Mouse (Mus musculus) heart, adult 2 months (tissue): ENCODE measurements around the gene Sycp2. TPM values are rescaled to one million over a fixed set of nuclear protein-coding genes. Genes with fewer than 3 reads are reported as not detected.

Experiments
- DNase-seq, 2 experiments: peaks; one replicate each; pipeline ENCODE4 v3.0.0; 2021
- H3K27ac ChIP-seq: fragments of 200-600 bp; 2 replicates; pipeline ENCODE4 v1.8.1; 2022
- H3K27me3 ChIP-seq: fragments of 200-500 bp; 2 replicates; pipeline ENCODE4 v1.6.1; 2012; ENCODE audit warnings: mild to moderate bottlenecking, low read length, inconsistent platforms, mixed read lengths; ENCODE audit not compliant: control insufficient read depth, insufficient read depth
- H3K36me3 ChIP-seq: fragments of 200-500 bp; 2 replicates; pipeline ENCODE4 v1.6.1; 2012; ENCODE audit warnings: low read length, inconsistent platforms; ENCODE audit not compliant: control insufficient read depth, insufficient read depth
- H3K4me1 ChIP-seq: fragments of 200-500 bp; 2 replicates; pipeline ENCODE4 v1.6.1; 2011; ENCODE audit warnings: low read length; ENCODE audit not compliant: control insufficient read depth, insufficient read depth
- H3K4me3 ChIP-seq: fragments of 200-600 bp; 2 replicates; pipeline ENCODE4 v1.8.1; 2022
- H3K79me2 ChIP-seq: fragments of 200-500 bp; replicated peaks from 2 replicates; pipeline ENCODE4 v1.6.1; 2012; ENCODE audit warnings: mild to moderate bottlenecking, inconsistent platforms, low read length, moderate library complexity, mixed read lengths; ENCODE audit not compliant: control insufficient read depth, insufficient read depth
- H3K9ac ChIP-seq: fragments of 200-500 bp; 2 replicates; pipeline ENCODE4 v1.6.1; 2012; ENCODE audit warnings: low read depth, mild to moderate bottlenecking, control low read depth, inconsistent platforms, low read length, mixed read lengths
- CTCF ChIP-seq: fragments of 200-600 bp; IDR thresholded peaks from 2 replicates; pipeline ENCODE4 v1.8.1; 2022; ENCODE audit warnings: antibody characterized with exemption, mild to moderate bottlenecking, moderate library complexity
- EP300 ChIP-seq: fragments of 200-500 bp; IDR thresholded peaks from 2 replicates; pipeline ENCODE4 v1.6.1; 2011; ENCODE audit warnings: low read depth, low read length, control low read depth; ENCODE audit not compliant: insufficient read depth
- POLR2A ChIP-seq: fragments of 200-500 bp; IDR thresholded peaks from 2 replicates; pipeline ENCODE4 v1.6.1; 2011; ENCODE audit warnings: mild to moderate bottlenecking, low read depth, low read length, control low read depth; ENCODE audit not compliant: insufficient read depth
- WGBS: fragments of 180-500 bp; shearing (Covaris S2); methylation state at CpG from one replicate; pipeline ENCODE4 v1.1.7; 2018; 5-methylcytosine and 5-hydroxymethylcytosine counted together
- intact Hi-C: fragments of 180-260 bp; cut with DNase I; formaldehyde crosslinking; loops from one replicate; pipeline ENCODE4 v1.15.1; 2025
- polyA plus RNA-seq: library from polyadenylated mRNA; depleted of rRNA; stranded (reverse); fragments of >200 nt; gene quantifications from 2 replicates; pipeline ENCODE4 v1.2.3, GENCODE M21; 2012
- total RNA-seq, 2 experiments: library from RNA; stranded (reverse); gene quantifications; 2 replicates each; pipeline ENCODE4 v1.2.3; 2021

Sycp2 gene
- total and polyA plus RNA-seq, 3 experiments: 0.04 to 0.89 (median 0.84) TPM

DNA sequence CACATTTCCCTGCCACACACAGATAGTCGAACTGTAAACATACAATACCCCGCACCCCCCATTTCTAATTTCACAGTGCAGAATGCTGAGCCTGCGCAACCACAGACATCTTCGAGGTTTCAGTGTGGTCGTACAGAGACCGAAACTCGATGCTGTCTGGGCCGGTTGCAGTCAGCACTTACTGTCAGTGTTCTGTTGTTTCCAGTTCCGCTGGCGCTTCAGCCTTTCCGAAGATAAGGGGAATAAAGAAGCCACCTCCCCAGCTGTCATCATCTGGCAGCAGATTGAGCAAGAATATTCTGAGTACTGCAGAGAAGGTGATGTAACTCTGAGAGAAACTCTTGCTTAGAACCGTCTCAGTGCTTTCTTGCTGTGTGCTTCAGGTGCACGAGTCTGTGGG is 8.9 kb upstream of the Sycp2 start:
- WGBS: 55% methylated on average over 13 of the region's 13 CpGs
- Histone ChIP-seq H3K4me3 (no peak overlapping the region), H3K4me1 (peaks cover 10% of the 10 kb centered on the region), H3K36me3 (no peaks in the 10 kb centered on the region), H3K79me2 (no peaks in the 10 kb centered on the region), H3K9ac (no peak overlapping the region), H3K27ac (no peak overlapping the region; the same call in 1 of the 2 replicates), H3K27me3 (no peaks in the 10 kb centered on the region)
- peak in 1 of 2 experiments; percentile 31 for DNase-seq
- intact Hi-C loops: no loop called here
- TF ChIP-seq POLR2A (no peak), EP300 (no peak), CTCF (no peak)

DNA sequence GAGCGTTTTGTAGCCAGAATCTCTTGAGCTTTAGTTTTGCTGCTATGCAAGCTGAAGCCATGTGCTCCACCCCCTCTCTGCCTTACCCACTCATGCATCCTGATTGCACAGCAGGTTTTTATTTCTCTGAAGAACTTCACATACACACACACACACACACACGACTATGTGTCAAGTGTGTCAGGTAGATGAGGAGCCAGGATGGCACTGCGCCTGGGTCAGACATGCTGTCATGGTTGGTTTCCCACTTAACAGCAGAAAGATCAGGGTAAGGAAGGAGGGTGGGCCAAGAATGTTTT is 7.6 kb upstream of the Sycp2 start:
- H3K79me2 ChIP-seq: no peaks in the 10 kb centered on the region
- TF ChIP-seq POLR2A (no peak), EP300 (no peak), CTCF (no peak)
- peak overlapping the region; percentile 90 for H3K27ac ChIP-seq
- WGBS: 23% methylated on average over 3 of the region's 3 CpGs
- H3K9ac ChIP-seq: no peak overlapping the region; the same call in 1 of the 2 replicates
- no peaks in the 10 kb centered on the region for H3K36me3 ChIP-seq
- H3K4me1 ChIP-seq: peaks cover 10% of the 10 kb centered on the region
- peak overlapping the region; percentile 70 for H3K4me3 ChIP-seq
- no peaks in the 10 kb centered on the region for H3K27me3 ChIP-seq
- intact Hi-C loops: no loop called here
- DNase-seq: no peak

DNA sequence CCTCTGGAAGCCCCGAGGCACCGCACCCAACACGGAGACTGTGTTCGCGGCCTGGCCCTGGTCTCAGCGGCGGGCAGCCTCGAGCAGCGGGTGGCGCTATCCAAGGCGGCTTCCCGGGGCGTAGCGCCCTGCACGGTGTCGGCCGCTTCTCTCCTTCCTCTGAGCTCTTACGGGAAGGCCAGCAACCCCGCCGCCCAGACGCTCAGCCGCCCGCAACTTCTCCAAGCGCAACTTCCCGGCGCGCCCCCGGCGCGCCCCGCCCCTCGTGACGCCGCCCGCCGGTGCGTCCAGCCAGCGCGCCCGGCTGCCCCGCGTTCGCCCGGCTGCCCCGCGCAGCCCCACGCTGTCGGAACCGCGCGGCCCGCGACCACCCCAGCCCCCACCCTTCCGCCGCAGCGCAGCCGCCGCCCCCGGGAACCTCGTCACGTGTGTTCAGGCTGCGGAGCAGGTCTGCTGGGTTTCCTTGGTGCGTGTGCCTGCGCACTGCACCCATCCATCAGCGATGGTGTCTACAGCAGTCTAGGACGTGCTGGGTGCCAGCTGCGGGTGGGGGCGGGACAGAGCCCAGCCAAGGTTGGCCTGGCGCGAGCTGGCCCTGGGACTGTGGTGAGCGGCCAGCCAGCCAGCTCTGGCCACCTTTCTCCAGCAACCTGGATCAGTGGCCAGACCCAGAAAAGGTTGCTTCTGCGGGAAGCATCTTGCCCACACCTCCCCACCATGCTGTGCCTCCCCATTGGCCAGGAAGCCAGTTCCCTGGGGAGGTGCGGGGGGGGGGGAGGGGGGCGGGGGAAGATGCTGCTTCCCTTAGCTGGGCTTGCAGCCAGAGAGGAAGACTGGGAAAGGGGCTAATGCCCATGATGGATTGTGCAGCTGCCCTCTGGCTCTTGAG is 7.0 kb upstream of the Sycp2 start, which contains the start of the genes Ppp1r3d and Fam217b:
Gene Ppp1r3d (minus strand): TSS at position 212 of the 889 bp plus-strand sequence.
Gene Fam217b (plus strand): TSS at position 264 of the 889 bp plus-strand sequence.
- peaks cover 10% of the 10 kb centered on the region for H3K4me1 ChIP-seq
- TF ChIP-seq EP300: no peak
- peak; percentile 56 for TF ChIP-seq CTCF
- TF ChIP-seq POLR2A: peak; percentile 55
- WGBS: under 1% methylated on average over 70 of the region's 74 CpGs

DNA sequence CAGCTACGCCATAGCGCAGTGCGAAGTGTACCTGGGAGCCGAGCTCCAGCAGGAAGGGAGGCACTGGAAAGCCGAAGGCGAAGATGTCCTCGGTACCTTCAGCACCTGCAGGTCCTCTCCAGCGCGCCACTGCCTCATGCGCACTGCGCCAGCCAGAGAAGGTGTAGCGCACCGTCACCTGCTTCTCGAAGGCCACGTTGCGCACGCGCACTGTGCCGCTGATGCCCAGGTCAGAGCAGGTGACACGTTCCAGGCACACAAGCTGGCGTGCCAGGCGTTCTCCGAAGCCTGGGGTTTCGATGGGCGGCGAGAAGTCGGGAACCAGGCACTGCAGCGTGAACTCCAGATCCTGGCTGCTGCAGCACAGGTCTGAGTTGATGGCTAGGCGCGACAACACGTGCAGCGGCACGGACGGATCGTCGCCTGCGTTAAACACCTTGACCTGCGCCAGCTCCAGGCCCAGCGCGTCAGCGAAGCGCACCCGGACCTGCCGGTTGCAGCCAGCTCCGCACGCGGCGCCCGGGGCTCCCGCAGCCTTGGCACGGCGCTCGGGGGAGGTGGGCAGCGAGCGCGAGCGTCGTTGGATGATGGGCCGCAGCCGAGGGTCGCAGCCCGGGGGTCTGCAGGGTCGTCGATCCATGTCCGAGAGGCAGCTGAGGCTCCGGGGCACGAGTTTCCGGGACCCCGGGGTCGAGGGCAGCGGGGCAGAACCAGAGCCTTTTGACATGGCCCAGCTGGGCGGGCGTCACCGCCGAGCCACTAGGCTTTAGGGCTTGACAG is 6.2 kb upstream of the Sycp2 start:
- no peaks in the 10 kb centered on the region for H3K36me3 ChIP-seq
- WGBS: 19% methylated on average over 71 of the region's 75 CpGs
- no peaks in the 10 kb centered on the region for H3K27me3 ChIP-seq
- H3K4me1 ChIP-seq: peaks cover 10% of the 10 kb centered on the region
- H3K79me2 ChIP-seq: no peaks in the 10 kb centered on the region
- intact Hi-C loops: loop anchor here (5.0 kb wide), 1 partner anchor 79 kb away; no protein-coding TSS in a partner anchor
- TF ChIP-seq POLR2A (no peak), CTCF (no peak), EP300 (no peak)
- H3K4me3 ChIP-seq: peak overlapping the region; percentile 70
- peak; percentile 58 to 60 for DNase-seq
- H3K27ac ChIP-seq: peak overlapping the region; percentile 90
- H3K9ac ChIP-seq: peak overlapping the region; percentile 92

More for the DNA sequence above, 7.0 kb upstream of the Sycp2 start, which contains the start of the genes Ppp1r3d and Fam217b:
- intact Hi-C loops: loop anchor here (5.0 kb wide), 1 partner anchor 78 kb away; no protein-coding TSS in a partner anchor
- Histone ChIP-seq H3K27ac (peak within 1 kb of the TSS; percentile 90), H3K27me3 (no peaks in the 10 kb centered on the region), H3K36me3 (no peaks in the 10 kb centered on the region), H3K79me2 (no peaks in the 10 kb centered on the region), H3K4me3 (peak within 1 kb of the TSS; percentile 70), H3K9ac (peak within 1 kb of the TSS; percentile 92)
- peak; percentile 77 to 83 for DNase-seq

DNA sequence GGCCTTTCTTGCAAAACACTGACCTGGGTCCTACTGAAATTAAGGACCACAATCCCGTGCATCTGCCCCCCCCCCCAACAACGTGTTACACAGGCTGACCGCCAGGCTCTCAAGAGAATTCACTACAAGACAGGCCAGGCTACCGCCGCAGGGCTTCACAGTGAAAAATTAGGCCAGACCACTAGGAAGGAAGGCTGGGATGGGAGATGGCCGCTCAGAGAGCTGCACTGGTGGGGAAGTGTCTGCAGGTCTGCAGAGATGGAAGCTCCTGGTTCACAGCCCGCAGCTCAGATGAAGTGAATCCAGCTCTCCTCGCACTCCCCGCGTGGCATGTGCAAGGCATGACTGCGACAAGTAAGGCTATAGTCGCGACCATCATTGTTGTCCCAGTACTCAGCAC is 5.6 kb upstream of the Sycp2 start:
- H3K4me3 ChIP-seq: peak overlapping the region; percentile 70
- DNase-seq: no peak
- H3K36me3 ChIP-seq: no peaks in the 10 kb centered on the region
- H3K4me1 ChIP-seq: peaks cover 10% of the 10 kb centered on the region
- peak overlapping the region; percentile 92; the same call in 1 of the 2 replicates for H3K9ac ChIP-seq
- peak overlapping the region; percentile 90 for H3K27ac ChIP-seq
- H3K79me2 ChIP-seq: no peaks in the 10 kb centered on the region
- H3K27me3 ChIP-seq: no peaks in the 10 kb centered on the region
- TF ChIP-seq EP300 (no peak), POLR2A (no peak), CTCF (no peak)
- 48% methylated on average over 13 of the region's 13 CpGs for WGBS
- intact Hi-C loops: loop anchor here (5.0 kb wide), 1 partner anchor 79 kb away; no protein-coding TSS in a partner anchor
